Mouse (Mus musculus) mature B cell (primary cell): ENCODE data around the gene Akirin1.

Experiments
- in situ Hi-C: fragments of 300-500 bp; cut with MboI; formaldehyde crosslinking; loops from 2 replicates; pipeline ENCODE4 v1.14.3; 2019

Gene Akirin1

GRCm38 (mm10) chr4:123718434-123718780, 31.7 kb downstream of the Akirin1 start:
- in situ Hi-C loops = no loop called here

GRCm38 (mm10) chr4:123717574-123718433, 32.3 kb downstream of the Akirin1 start, which contains the start of gene Ndufs5:
Gene Ndufs5, minus strand, starts transcription at chr4:123718202.
- in situ Hi-C loops = no loop called here

- in situ Hi-C loops = no loop called here
These were observed 37.7 kb downstream of the Akirin1 start for GRCm38 (mm10) chr4:123712431-123712830.

GRCm38 (mm10) chr4:123707340-123707739, 42.8 kb downstream of the Akirin1 start:
- in situ Hi-C loops = no loop called here

GRCm38 (mm10) chr4:123705340-123705739, 44.8 kb downstream of the Akirin1 start:
- in situ Hi-C loops = no loop called here

GRCm38 (mm10) chr4:123693384-123693783, 56.8 kb downstream of the Akirin1 start:
- in situ Hi-C loops = no loop called here

GRCm38 (mm10) chr4:123692071-123692470, 58.1 kb downstream of the Akirin1 start:
- in situ Hi-C loops = no loop called here

- in situ Hi-C loops = no loop called here
These were observed 59.8 kb downstream of the Akirin1 start for GRCm38 (mm10) chr4:123690311-123690710.

- in situ Hi-C loops = no loop called here
These were observed 62.9 kb downstream of the Akirin1 start for GRCm38 (mm10) chr4:123687025-123687781.

GRCm38 (mm10) chr4:123686368-123687024, 63.6 kb downstream of the Akirin1 start:
- in situ Hi-C loops = no loop called here

- in situ Hi-C loops = no loop called here
These were observed 64.5 kb downstream of the Akirin1 start for GRCm38 (mm10) chr4:123685506-123686242.

- in situ Hi-C loops = no loop called here
These were observed 65.1 kb downstream of the Akirin1 start for GRCm38 (mm10) chr4:123685046-123685445.
